Mouse (Mus musculus) liver, postnatal 0 days (tissue): ENCODE measurements around the gene Efcab12. TPM values are rescaled to one million over a fixed set of nuclear protein-coding genes. Genes with fewer than 3 reads are reported as not detected.

Experiments
- ATAC-seq: fragments of 200-750 bp; cut with Nextera tagmentation; 2 replicates; pipeline ENCODE4 v1.8.0; 2017; ENCODE audit warnings: mild to moderate bottlenecking, moderate library complexity
- DNase-seq: peaks from one replicate; pipeline ENCODE4 v3.0.0-alpha.2; 2016
- H3K27ac ChIP-seq: fragments of 300-500 bp; sonication (generic); 2 replicates; pipeline ENCODE4 v1.5.1; 2014; ENCODE audit warnings: antibody characterized with exemption, moderate library complexity, mild to moderate bottlenecking, low read depth
- H3K27me3 ChIP-seq: fragments of 300-500 bp; sonication (generic); 2 replicates; pipeline ENCODE4 v1.6.1; 2014; ENCODE audit warnings: low read length, control low read depth, mixed read lengths; ENCODE audit not compliant: insufficient read depth
- H3K36me3 ChIP-seq: fragments of 300-500 bp; sonication (generic); replicated peaks from 2 replicates; pipeline ENCODE4 v1.6.1; 2014; ENCODE audit warnings: mild to moderate bottlenecking, control low read depth, low read length, moderate library complexity, mixed read lengths; ENCODE audit not compliant: insufficient read depth
- H3K4me1 ChIP-seq: fragments of 300-500 bp; sonication (generic); 2 replicates; pipeline ENCODE4 v1.6.1; 2014; ENCODE audit warnings: antibody characterized with exemption, mild to moderate bottlenecking, control low read depth; ENCODE audit not compliant: insufficient read depth
- H3K4me2 ChIP-seq: fragments of 300-500 bp; sonication (generic); 2 replicates; pipeline ENCODE4 v1.6.1; 2014; ENCODE audit warnings: low read depth, mild to moderate bottlenecking, low read length, moderate library complexity, mixed read lengths
- H3K4me3 ChIP-seq: fragments of 300-500 bp; sonication (generic); 2 replicates; pipeline ENCODE4 v1.5.1; 2014; ENCODE audit warnings: low read depth, low read length
- H3K9ac ChIP-seq: fragments of 300-500 bp; sonication (generic); replicated peaks from 2 replicates; pipeline ENCODE4 v1.6.1; 2014; ENCODE audit warnings: mild to moderate bottlenecking, moderate library complexity
- H3K9me3 ChIP-seq: fragments of 300-500 bp; sonication (generic); 2 replicates; pipeline ENCODE4 v1.6.1; 2016; ENCODE audit warnings: mild to moderate bottlenecking, control low read depth, low read length, mixed read lengths
- CTCF ChIP-seq: sonication (generic); IDR thresholded peaks from 2 replicates; pipeline ENCODE4 v1.5.1; 2016; ENCODE audit warnings: antibody characterized with exemption, low read depth
- EP300 ChIP-seq: IDR thresholded peaks from 2 replicates; pipeline ENCODE4 v1.6.1; 2016; ENCODE audit warnings: antibody characterized with exemption, low read depth, mild to moderate bottlenecking
- WGBS: fragments of 180-500 bp; shearing (Covaris S2); extraction: QIAGEN DNeasy Blood & Tissue Kit; methylation state at CpG from one replicate; pipeline ENCODE4 v1.1.7; 2014; ENCODE audit not compliant: insufficient replicate concordance; 5-methylcytosine and 5-hydroxymethylcytosine counted together
- polyA plus RNA-seq: library from polyadenylated mRNA; unstranded; fragments of >200 nt; fragmentation: Nextera tagmentation; extraction: Ambion mirVana; gene quantifications from 2 replicates; pipeline ENCODE4 v1.2.1, GENCODE M21; 2015

Efcab12 gene
- polyA plus RNA-seq, result 0.11 TPM in 1 of 2 replicates, not detected in the other

DNA sequence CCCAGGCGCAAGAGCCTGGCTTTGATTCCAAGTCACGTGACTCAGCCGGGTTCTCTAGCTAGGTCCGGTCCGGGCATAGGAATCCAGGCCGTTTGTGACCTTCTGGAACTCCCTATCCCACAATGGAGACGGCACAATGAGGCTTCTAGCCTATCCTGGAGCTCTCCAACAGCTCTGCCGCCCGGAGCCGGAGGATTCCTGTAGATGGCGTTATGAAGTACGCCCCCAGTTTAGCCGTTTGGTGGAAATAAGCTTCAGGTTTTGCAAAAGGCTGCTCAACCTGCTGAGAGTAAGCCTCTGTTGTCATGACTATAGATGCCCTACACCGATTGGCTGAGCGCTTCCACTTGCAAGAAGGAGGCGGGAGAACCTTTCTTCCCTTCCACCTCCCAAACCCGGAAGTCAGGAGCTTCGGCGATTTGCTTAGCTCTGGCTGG is at the start of gene Efcab12:
Gene Efcab12 (minus strand): TSS at position 252 of the 437 bp plus-strand sequence.
- TF ChIP-seq EP300 (no peak), CTCF (0 out of 2 replicates have a peak, but pooled peaks have one; percentile 1)
- peaks cover 10% of the 10 kb centered on the region for H3K36me3 ChIP-seq
- H3K9ac ChIP-seq, result no peak within 1 kb of the TSS
- ATAC-seq (peak; percentile 91), DNase-seq (peak; percentile 65)
- peak within 1 kb of the TSS; percentile 66 for H3K4me2 ChIP-seq
- 3% methylated on average over 19 of the region's 19 CpGs for WGBS
- peak within 1 kb of the TSS; percentile 11 for H3K4me3 ChIP-seq
- no peaks in the 10 kb centered on the region for H3K27me3 ChIP-seq
- H3K9me3 ChIP-seq, result no peaks in the 10 kb centered on the region
- no peak within 1 kb of the TSS for H3K27ac ChIP-seq
- peaks cover 11% of the 10 kb centered on the region; the same call in 1 of the 2 replicates for H3K4me1 ChIP-seq

DNA sequence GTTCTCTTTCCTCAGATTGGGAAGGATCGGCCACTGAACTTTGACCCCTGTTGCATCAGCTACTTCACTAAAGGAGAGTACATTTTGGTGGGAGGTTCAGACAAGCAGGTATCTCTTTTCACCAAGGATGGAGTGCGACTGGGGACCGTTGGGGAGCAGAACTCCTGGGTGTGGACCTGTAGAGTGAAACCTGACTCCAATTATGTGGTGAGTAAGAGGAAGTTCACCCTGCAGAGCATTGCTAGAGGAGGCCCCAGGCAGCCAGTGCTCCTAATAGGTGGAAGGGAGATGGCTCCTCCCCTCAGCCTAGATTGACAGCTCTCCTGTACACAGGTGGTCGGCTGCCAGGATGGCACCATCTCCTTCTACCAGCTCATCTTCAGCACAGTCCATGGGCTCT is 48.7 kb upstream of the Efcab12 start:
- peak; percentile 51 for ATAC-seq
- Histone ChIP-seq H3K9ac (no peak overlapping the region), H3K4me1 (peaks cover 8% of the 10 kb centered on the region), H3K4me3 (no peak overlapping the region), H3K9me3 (no peaks in the 10 kb centered on the region), H3K27me3 (no peaks in the 10 kb centered on the region), H3K27ac (no peak overlapping the region), H3K4me2 (no peak overlapping the region), H3K36me3 (no peaks in the 10 kb centered on the region)
- DNase-seq, result no peak
- TF ChIP-seq CTCF, result no peak
- no peak for TF ChIP-seq EP300
- 20% methylated on average over 4 of the region's 4 CpGs for WGBS

DNA sequence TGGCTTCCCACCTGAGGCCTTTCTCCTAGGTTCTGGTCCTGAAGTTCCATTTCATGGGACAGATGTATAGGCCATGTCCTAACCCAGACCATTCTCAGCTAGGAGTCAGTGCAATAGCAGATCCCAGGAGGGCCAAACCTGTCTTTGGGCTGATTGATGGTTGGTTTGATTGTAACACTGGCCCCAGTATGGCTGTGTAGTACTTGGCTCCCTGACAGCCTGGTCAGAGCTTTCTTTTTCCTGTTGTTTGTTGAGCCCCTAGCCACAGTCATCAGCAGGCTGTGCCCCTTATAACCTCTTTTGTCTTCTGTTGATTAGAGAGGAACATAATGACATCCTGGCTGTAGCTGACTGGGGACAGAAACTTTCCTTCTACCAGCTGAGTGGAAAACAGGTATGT is 45.8 kb upstream of the Efcab12 start:
- Histone ChIP-seq H3K4me2 (no peak overlapping the region), H3K36me3 (no peaks in the 10 kb centered on the region), H3K9me3 (no peaks in the 10 kb centered on the region), H3K4me3 (no peak overlapping the region), H3K4me1 (peaks cover 12% of the 10 kb centered on the region), H3K27me3 (no peaks in the 10 kb centered on the region), H3K9ac (no peak overlapping the region), H3K27ac (no peak overlapping the region)
- ATAC-seq, result 0 out of 2 replicates have a peak, but pooled peaks have one; percentile 12
- DNase-seq, result no peak
- TF ChIP-seq EP300 (no peak), CTCF (no peak)

DNA sequence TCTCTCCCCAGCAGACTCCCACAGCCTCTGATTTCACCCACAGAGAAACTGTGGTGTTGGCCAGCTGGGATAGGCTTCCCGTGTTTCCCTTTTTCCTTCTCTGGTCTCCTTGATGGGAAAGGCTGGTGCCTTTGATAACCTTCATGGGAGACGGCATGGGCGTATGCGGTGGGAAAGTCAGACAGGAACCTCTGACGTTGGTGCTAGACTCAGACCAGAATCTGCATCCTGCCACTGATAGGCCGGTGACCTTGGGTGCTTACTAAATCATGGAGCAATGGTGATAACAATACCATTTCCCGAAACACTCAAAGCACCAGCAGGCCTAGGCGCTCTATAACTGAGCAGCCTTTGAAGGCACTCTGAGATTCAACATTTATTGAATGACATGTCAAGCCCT is 42.5 kb upstream of the Efcab12 start:
- no peak for DNase-seq
- Histone ChIP-seq H3K4me1 (peaks cover 4% of the 10 kb centered on the region; the same call in 1 of the 2 replicates), H3K36me3 (0 out of 2 replicates have a peak, but pooled peaks cover 1% of the 10 kb centered on the region), H3K4me3 (no peak overlapping the region), H3K27me3 (no peaks in the 10 kb centered on the region), H3K9me3 (no peaks in the 10 kb centered on the region), H3K9ac (no peak overlapping the region), H3K4me2 (no peak overlapping the region), H3K27ac (no peak overlapping the region)
- ATAC-seq, result peak; percentile 45
- WGBS, result 61% methylated on average over 8 of the region's 8 CpGs
- TF ChIP-seq EP300, result peak; percentile 63; the same call in 1 of the 2 replicates
- no peak for TF ChIP-seq CTCF

DNA sequence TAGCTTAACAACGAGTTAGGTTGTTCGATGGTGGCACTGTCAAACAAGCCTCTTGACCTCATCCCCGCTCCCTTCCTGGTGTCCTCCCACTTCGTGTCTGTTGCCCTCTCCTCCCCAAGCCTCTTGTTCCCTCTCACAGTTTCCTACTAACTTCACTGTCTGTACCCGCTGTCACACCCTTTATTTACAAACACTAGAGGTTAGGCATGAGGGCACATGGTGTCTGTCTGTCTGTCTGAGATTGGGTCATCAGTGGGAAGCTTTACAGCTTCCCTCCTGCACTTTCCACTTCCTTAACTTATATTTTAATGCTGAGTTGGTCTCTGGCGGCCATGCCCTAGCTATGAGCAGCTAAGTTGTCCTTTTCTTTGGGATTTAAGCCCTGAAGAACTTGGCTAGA is 41.5 kb upstream of the Efcab12 start:
- 61% methylated on average over 6 of the region's 6 CpGs for WGBS
- H3K36me3 ChIP-seq, result 0 out of 2 replicates have a peak, but pooled peaks cover 3% of the 10 kb centered on the region
- H3K9ac ChIP-seq, result no peak overlapping the region
- no peaks in the 10 kb centered on the region for H3K9me3 ChIP-seq
- H3K4me1 ChIP-seq, result peaks cover 4% of the 10 kb centered on the region; the same call in 1 of the 2 replicates
- H3K27me3 ChIP-seq, result no peaks in the 10 kb centered on the region
- no peak for TF ChIP-seq CTCF
- TF ChIP-seq EP300, result no peak
- H3K4me3 ChIP-seq, result no peak overlapping the region
- ATAC-seq (no peak), DNase-seq (no peak)
- H3K4me2 ChIP-seq, result no peak overlapping the region
- no peak overlapping the region for H3K27ac ChIP-seq

DNA sequence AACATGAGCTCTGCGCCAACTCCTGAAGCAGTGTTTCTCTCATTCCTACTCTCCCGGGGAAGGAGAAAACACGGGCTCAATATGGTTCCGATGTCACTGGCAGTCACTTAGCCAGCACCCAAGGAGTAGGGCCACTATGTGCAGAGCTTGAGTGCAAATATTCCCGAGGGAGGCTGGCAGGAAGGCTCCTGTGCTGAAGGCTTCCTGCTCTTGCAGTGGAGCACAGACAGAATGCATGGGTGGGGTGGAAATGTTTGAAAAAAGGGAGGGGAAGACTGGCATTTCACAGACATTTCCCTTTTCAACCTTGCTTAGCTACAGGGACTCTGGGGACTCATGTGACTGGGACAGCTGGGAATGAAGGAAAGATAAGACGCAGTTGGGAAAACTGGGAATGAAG is 40.5 kb upstream of the Efcab12 start:
- H3K9me3 ChIP-seq, result no peaks in the 10 kb centered on the region
- no peak for TF ChIP-seq CTCF
- no peak for TF ChIP-seq EP300
- no peak for ATAC-seq
- H3K4me3 ChIP-seq, result no peak overlapping the region
- peaks cover 4% of the 10 kb centered on the region; the same call in 1 of the 2 replicates for H3K4me1 ChIP-seq
- H3K36me3 ChIP-seq, result 0 out of 2 replicates have a peak, but pooled peaks cover 3% of the 10 kb centered on the region
- 66% methylated on average over 6 of the region's 6 CpGs for WGBS
- no peaks in the 10 kb centered on the region for H3K27me3 ChIP-seq
- no peak for DNase-seq
- no peak overlapping the region for H3K9ac ChIP-seq
- H3K27ac ChIP-seq, result no peak overlapping the region
- no peak overlapping the region for H3K4me2 ChIP-seq
